Mouse (Mus musculus): Measurements from ENCODE around the gene Stra6. TPM values are rescaled to one million over a fixed set of nuclear protein-coding genes. Genes with fewer than 3 reads are reported as not detected.

The Stra6 gene
- polyA plus RNA-seq, 2 experiments = 13.1 to 22.0 TPM

DNA sequence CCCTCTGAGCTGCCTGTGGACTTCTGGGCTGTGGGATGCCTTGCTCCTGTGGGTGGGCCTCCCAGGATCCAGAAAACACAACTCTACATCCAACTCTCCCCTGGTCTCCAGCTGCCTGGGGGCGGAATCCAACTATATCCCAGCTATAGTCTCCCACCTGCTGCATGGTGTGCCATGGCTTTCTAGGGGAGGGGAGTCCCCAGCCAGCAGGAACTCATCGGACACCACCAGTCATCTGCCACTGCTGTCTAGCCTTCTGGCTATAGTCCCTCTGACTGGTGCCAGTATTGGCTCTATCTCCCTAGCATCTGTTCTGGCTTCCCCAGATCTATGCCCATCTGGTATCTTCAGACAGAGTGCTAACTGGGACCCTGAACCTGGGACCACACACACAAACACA lies 28.1 kb upstream of the Stra6 start:
- WGBS = 62% methylated on average over 2 of the region's 2 CpGs
- H3K4me1 ChIP-seq (ENCODE audit: control insufficient read depth, insufficient read depth, low read length) = peaks cover 5% of the 10 kb centered on the region; the same call in 1 of the 2 replicates
- 0 out of 2 replicates have a peak, but pooled peaks cover 11% of the 10 kb centered on the region for H3K27me3 ChIP-seq (ENCODE audit: control insufficient read depth, insufficient read depth, low read length)
- no peak for TF ChIP-seq POLR2A (IDR thresholded peaks at IDR 0.05; ENCODE audit: borderline replicate concordance, extremely low read depth, insufficient read depth, insufficient read length)
- ATAC-seq (ENCODE audit: low FRiP score, low read depth) = no peak
- H3K4me3 ChIP-seq (replicated peaks; ENCODE audit: low read length) = no peak overlapping the region
- no peaks in the 10 kb centered on the region for H3K9me3 ChIP-seq (ENCODE audit: control insufficient read depth, low read length)
- no peak overlapping the region for H3K9ac ChIP-seq (ENCODE audit: low read depth, low read length, severe bottlenecking)
- H3K4me2 ChIP-seq (replicated peaks; ENCODE audit: low read depth, low read length, severe bottlenecking) = no peak overlapping the region
- no peak for DNase-seq (ENCODE audit: low spot score)
- no peaks in the 10 kb centered on the region for H3K36me3 ChIP-seq (ENCODE audit: control insufficient read depth, insufficient read depth, low read length)
- no peak overlapping the region for H3K27ac ChIP-seq (replicated peaks; ENCODE audit: low read depth, low read length)

- no peak for ATAC-seq (ENCODE audit: low FRiP score, low read depth)
- Histone ChIP-seq H3K27ac (replicated peaks; ENCODE audit: low read depth, low read length) (no peak overlapping the region), H3K27me3 (ENCODE audit: control insufficient read depth, insufficient read depth, low read length) (0 out of 2 replicates have a peak, but pooled peaks cover 11% of the 10 kb centered on the region), H3K4me2 (replicated peaks; ENCODE audit: low read depth, low read length, severe bottlenecking) (no peak overlapping the region), H3K4me3 (replicated peaks; ENCODE audit: low read length) (no peak overlapping the region), H3K9me3 (ENCODE audit: control insufficient read depth, low read length) (no peaks in the 10 kb centered on the region), H3K4me1 (ENCODE audit: control insufficient read depth, insufficient read depth, low read length) (peaks cover 10% of the 10 kb centered on the region), H3K9ac (ENCODE audit: low read depth, low read length, severe bottlenecking) (no peak overlapping the region), H3K36me3 (ENCODE audit: control insufficient read depth, insufficient read depth, low read length) (no peaks in the 10 kb centered on the region)
- WGBS = 72% methylated on average over 7 of the region's 7 CpGs
- no peak for DNase-seq (ENCODE audit: low spot score)
- no peak for TF ChIP-seq POLR2A (IDR thresholded peaks at IDR 0.05; ENCODE audit: borderline replicate concordance, extremely low read depth, insufficient read depth, insufficient read length)
These were observed 27.5 kb upstream of the Stra6 start for GRCm38 (mm10) chr9:58035951-58036698.

DNA sequence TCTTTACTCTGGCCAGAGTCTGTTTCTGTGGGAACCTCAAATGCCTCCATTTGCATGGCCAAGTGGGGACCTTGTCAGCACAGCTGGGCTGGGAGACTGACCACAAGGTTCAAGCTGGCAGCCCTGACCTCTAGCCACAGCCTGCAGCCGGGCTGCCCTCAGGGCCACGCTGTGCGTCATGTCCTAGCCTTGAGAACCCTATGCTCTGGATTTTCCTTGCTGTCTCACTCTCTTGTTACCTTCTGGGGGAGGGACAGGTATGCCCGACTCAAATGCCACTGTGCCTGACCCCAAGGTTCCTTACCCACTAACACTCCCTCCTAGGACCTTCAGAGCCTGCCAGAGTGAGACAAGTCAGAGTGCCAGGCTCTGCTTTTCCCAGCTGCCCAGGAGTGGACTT lies 26.6 kb upstream of the Stra6 start:
- Histone ChIP-seq H3K4me2 (replicated peaks; ENCODE audit: low read depth, low read length, severe bottlenecking) (no peak overlapping the region), H3K27me3 (ENCODE audit: control insufficient read depth, insufficient read depth, low read length) (0 out of 2 replicates have a peak, but pooled peaks cover 11% of the 10 kb centered on the region), H3K9ac (ENCODE audit: low read depth, low read length, severe bottlenecking) (no peak overlapping the region), H3K36me3 (ENCODE audit: control insufficient read depth, insufficient read depth, low read length) (no peaks in the 10 kb centered on the region), H3K4me3 (replicated peaks; ENCODE audit: low read length) (no peak overlapping the region), H3K4me1 (ENCODE audit: control insufficient read depth, insufficient read depth, low read length) (peaks cover 17% of the 10 kb centered on the region), H3K27ac (replicated peaks; ENCODE audit: low read depth, low read length) (no peak overlapping the region), H3K9me3 (ENCODE audit: control insufficient read depth, low read length) (no peaks in the 10 kb centered on the region)
- no peak for TF ChIP-seq POLR2A (IDR thresholded peaks at IDR 0.05; ENCODE audit: borderline replicate concordance, extremely low read depth, insufficient read depth, insufficient read length)
- DNase-seq (ENCODE audit: low spot score) = no peak
- ATAC-seq (ENCODE audit: low FRiP score, low read depth) = no peak
- 88% methylated on average over 4 of the region's 4 CpGs for WGBS

GRCm38 (mm10) chr9:58038500-58039168 lies 25.0 kb upstream of the Stra6 start:
- Histone ChIP-seq H3K4me3 (replicated peaks; ENCODE audit: low read length) (no peak overlapping the region), H3K4me2 (replicated peaks; ENCODE audit: low read depth, low read length, severe bottlenecking) (no peak overlapping the region), H3K36me3 (ENCODE audit: control insufficient read depth, insufficient read depth, low read length) (no peaks in the 10 kb centered on the region), H3K27ac (replicated peaks; ENCODE audit: low read depth, low read length) (no peak overlapping the region), H3K9ac (ENCODE audit: low read depth, low read length, severe bottlenecking) (no peak overlapping the region), H3K4me1 (ENCODE audit: control insufficient read depth, insufficient read depth, low read length) (peaks cover 23% of the 10 kb centered on the region), H3K27me3 (ENCODE audit: control insufficient read depth, insufficient read depth, low read length) (0 out of 2 replicates have a peak, but pooled peaks cover 11% of the 10 kb centered on the region), H3K9me3 (ENCODE audit: control insufficient read depth, low read length) (no peaks in the 10 kb centered on the region)
- peak; percentile 83 for DNase-seq (ENCODE audit: low spot score)
- ATAC-seq (ENCODE audit: low FRiP score, low read depth) = peak; percentile 46
- no peak for TF ChIP-seq POLR2A (IDR thresholded peaks at IDR 0.05; ENCODE audit: borderline replicate concordance, extremely low read depth, insufficient read depth, insufficient read length)
- 25% methylated on average over 19 of the region's 19 CpGs for WGBS

- DNase-seq (ENCODE audit: low spot score) (no peak), ATAC-seq (ENCODE audit: low FRiP score, low read depth) (no peak)
- Histone ChIP-seq H3K9me3 (ENCODE audit: control insufficient read depth, low read length) (no peaks in the 10 kb centered on the region), H3K27ac (replicated peaks; ENCODE audit: low read depth, low read length) (peak overlapping the region; percentile 44), H3K36me3 (ENCODE audit: control insufficient read depth, insufficient read depth, low read length) (no peaks in the 10 kb centered on the region), H3K9ac (ENCODE audit: low read depth, low read length, severe bottlenecking) (no peak overlapping the region; the same call in 1 of the 2 replicates), H3K4me3 (replicated peaks; ENCODE audit: low read length) (no peak overlapping the region), H3K4me1 (ENCODE audit: control insufficient read depth, insufficient read depth, low read length) (peaks cover 33% of the 10 kb centered on the region), H3K4me2 (replicated peaks; ENCODE audit: low read depth, low read length, severe bottlenecking) (no peak overlapping the region), H3K27me3 (ENCODE audit: control insufficient read depth, insufficient read depth, low read length) (0 out of 2 replicates have a peak, but pooled peaks cover 11% of the 10 kb centered on the region)
- 31% methylated on average over 4 of the region's 4 CpGs for WGBS
- no peak for TF ChIP-seq POLR2A (IDR thresholded peaks at IDR 0.05; ENCODE audit: borderline replicate concordance, extremely low read depth, insufficient read depth, insufficient read length)
These were observed 22.6 kb upstream of the Stra6 start for GRCm38 (mm10) chr9:58040977-58041376.

Measured in limb, embryonic 14.5 days (tissue).